Mouse (Mus musculus) MEL-GATA-1-ER (cell line): ENCODE measurements around the gene Nudt14.

ENCODE experiments used
- DNase-seq: peaks from one replicate; pipeline ENCODE4 v3.0.0-alpha.2; 2012; ENCODE audit warnings: low read depth; ENCODE audit errors: extremely low read depth

The Nudt14 gene

DNA sequence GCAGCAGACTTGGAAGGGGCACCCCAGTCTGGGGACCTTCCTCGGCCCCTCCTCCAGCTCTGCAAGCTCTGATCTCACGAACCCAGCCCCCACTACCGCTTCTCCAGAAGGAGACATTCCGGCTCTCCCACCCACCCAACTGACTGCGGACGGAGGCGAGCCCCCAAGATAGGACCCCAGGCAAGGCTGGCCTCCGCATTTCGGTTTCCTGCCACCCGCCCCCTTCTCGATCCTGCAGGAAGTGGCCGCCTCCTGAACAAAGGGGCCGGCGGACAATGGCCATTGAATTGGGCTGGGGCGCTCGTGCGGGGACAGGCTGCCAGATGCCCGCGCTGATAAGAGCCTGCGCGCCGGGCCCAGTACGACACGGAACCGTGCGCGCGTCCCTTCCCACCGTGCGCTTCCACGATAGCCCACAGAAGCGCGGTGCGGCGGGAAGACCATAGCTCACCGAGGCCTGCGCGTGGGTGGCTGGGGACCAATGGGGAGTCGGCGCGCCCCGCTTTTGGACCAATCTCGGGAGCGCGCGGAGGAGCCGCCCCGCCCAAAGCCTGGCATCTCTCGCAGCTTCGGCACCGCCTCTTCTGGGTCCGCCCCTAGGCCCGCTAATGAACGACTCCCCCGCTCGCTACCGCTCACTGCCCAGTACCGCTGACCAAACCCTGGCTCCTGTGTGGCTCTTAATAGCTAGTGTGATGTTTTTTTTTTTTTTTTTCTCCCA, 8.3 kb upstream of the Nudt14 start:
- DNase-seq, result peak; percentile 89

DNA sequence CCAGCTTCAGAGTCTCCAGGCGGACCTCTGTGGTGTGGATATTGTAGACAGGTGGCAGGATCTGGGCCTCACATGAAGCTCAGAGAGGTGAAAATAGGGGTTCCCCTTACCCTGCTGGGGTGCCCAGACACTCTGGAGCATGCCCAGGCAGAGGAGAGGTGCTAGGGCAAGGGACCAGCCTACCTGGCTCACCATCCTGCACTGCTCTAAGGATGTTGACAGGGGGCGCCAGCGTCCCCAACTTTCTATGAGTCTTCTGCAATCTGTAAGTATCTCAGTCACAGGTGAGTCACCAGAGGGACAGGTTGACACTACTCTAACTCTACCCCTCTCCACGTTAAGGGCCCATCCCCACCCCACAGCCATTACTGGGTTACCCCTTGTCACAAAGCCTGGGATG, 5.4 kb upstream of the Nudt14 start:
- DNase-seq, result no peak

DNA sequence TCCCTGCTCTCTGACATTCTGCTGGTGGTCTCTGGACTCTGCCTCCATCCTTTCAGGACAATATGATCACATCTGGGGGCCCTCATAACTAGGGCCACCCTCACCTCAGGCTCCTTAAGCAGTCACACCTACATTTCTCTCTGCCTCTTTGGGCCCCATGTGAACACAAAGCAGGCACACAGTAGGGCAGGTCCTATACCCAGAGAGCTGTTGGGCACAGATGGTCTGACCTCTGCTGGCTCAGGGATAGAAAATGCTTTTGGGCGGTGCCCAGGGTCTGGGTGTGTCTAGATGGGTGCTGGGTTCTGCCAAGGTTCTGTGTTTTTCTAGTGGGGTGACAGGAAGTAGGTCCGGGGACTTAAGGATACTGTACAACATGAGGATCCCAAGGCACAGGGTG, 1.7 kb upstream of the Nudt14 start:
- DNase-seq, result no peak

DNA sequence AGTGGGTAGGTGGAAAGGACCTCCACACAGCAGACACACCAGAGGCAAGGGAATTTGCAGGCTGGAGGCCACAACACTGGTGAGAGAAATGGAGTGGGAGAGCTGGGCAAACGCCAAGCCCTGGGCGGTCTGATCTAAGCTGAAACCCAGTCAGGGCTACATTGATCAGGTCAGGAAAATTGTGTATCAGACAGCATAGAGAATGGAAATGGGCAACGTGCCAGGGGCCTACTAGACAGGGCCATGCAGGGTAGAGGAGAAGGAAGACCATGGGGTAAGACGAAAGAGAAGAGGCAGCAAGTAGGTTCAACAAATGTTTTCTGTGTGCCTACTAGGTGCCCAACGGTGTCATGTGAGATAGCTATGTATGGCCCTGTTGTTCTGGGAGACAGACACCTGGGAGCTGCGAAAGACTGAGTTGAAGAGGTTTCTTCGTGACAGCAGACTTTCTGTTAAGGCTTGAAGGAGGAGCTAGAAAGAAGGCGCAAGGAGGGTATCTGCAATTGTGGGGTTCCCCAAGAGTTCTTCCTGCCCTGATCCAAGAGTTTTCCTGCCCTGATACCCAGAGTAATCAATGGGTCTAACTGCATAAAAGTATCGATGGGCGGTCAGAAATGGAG, 658 bp downstream of the Nudt14 start:
- peak; percentile 56 for DNase-seq

DNA sequence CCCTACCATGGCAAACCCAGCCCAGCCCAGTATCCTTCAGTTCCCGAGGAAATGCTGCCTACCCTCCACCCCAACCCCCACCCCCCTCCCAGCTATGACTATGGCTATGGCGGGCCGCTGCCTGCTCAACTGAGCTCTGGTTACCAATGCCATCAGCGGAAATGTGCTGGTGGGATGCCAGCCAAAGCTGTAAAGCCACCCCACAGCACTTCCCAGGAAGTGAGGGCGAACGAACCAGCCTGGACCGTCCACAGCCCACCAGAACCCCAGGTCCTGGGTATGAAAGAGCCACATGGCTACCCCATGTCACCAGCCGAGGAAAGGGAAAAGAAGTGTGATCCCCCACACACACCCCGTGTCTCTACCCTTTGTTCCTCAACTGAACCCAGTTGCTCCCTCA, 1.2 kb downstream of the Nudt14 start:
- no peak for DNase-seq

DNA sequence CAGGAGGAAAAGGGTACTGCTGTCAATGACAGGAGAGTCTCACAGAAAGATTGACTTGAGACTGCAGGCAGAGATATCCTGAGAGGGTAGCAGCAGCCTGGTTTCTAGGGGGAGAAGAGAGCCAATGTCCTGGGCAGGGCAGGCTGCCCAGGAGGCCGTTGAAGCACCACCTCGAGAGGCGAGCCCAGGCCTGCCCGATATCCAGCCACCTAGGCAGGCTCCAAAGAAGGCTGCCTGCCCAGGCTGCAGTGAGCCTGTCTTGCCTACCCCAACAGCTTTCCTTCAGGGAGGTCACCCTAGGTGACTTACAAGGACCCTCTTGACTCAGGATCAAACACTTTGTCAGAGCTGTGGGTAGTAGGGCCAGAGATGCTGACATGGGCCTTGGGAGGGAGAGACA, 1.7 kb downstream of the Nudt14 start:
- DNase-seq, result no peak

DNA sequence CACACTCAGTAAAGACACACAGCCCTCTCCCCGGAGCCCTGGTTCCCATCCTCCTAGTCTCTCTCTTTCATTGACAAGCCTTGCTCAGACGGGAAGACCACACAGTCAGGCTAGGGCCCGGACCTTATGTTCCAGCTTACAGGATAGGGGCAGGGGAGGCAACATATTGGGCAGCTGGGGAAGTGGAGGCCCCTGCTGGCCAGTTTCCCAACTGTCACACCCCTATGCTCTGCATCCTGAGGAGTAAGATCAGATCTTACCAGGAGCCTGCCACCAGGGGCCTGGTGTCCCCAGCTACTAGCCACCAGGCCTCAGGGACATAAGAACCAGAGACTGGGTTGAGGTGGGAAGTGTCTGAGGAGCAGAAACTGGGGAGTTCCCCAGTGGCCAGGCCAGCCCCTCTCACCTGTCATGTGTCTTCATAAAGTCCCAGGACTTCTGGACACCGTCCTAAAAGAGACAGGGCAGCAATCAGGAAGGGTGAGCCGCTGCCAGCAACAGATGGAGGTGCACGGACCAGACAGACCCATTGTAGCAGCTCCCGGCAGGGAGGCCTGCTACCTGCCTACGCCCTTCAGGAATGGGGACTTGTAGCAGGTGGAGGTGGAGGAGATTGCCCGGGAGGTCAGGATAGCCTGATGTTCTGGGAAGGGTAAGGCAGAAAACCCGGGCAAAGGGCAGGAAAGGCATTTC, 2.9 kb downstream of the Nudt14 start:
- DNase-seq, result no peak

DNA sequence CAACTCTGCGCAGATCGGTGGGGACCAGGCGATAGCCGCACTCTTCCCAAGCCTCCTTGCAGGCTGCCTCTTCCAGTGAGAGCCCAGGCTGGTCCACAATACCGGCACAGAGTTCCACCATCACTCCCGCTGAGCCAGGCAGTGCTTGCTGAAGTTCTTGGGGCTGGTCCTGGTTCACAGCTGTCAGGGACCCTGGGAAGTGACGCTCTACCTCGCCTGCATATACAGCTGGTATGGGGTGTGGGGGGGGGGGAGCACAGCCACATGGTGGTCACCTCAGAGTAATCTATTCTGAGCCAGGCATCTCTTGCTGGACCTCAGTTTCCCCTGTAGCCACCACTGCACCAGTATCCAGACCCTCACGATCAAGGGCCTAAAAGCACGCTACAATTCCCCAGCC, 3.6 kb downstream of the Nudt14 start:
- DNase-seq, result no peak

DNA sequence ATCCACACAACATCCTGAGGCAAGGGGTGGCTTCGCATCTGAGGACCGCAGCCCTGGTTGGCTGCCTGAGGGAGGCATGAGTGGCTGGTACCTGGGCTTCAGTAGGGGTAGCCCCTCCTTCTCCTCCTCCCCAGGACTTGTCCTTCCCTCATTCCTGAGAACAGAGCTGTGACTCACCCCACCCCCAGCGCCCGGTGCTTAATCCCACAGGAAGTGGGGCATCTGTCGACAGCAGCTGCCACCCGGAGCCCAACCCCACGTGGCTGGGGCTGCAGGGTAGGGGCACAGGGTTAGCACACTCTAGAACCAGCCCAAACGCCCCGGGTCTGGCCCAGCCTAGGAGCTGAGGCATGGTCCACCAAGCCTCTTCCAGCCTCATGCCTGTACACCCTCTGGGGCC, 4.0 kb downstream of the Nudt14 start:
- DNase-seq, result no peak

DNA sequence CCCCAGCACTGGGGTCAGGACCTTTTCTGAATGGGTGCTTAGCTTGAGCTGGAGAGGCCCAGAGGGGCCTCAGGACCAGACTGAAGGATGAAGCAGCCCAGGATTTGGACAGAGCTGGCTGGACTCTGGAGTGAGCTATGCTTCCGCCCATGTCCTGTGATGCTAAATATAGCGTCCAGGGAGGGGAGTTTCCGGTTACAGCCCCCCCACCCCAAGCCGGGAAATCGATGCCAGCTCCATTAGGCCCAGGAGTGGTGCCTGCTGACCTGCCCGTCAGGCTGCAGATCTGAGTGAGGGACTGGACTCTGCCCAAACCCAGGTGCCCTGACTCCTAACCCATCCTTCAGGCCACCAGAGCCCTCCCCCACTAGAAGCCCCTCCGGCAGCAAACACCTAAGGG, 9.3 kb downstream of the Nudt14 start:
- no peak for DNase-seq

DNA sequence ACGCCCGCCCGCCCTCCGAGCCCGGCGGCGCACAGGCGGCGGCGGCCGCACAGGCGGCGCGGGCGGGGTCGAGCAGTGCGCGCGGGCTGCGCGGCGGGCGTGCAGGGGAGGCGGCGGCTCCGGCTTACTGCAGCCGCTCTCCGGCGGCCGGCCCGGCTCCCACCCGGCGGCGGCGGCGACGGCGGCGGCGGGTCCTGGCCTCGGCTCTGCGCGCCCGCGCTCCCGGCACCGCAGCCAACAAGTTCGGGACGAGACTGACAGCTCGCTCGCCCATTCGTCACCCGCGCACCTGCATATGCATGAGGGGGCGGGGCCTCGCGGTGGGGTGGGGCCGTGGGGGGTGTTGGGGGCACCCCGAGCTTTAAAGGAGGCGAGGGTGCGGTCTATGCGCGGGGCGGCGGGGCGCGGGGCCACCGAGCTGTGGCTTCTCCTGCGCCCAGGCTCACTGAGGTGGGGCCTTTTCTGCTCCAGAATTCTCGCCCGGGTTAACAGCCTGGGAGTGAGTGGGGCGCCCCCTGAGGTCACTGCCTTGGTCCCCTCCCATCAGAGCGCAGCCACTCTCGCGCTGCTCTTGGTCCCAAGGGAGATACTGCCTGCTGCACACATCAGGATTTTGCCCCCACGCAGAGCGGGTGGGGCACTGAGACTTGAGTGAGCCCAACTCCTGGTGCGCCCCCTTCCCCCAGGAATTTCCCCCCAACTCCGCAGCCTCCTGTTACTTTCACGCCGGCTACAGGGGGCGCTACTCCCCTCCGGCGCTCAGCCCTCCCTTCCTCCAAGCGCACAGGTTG, 12.2 kb downstream of the Nudt14 start, which contains the start of gene Jag2:
Gene Jag2, minus strand, starts transcription at position 215 of the 791 bp plus-strand sequence.
- no peak for DNase-seq

DNA sequence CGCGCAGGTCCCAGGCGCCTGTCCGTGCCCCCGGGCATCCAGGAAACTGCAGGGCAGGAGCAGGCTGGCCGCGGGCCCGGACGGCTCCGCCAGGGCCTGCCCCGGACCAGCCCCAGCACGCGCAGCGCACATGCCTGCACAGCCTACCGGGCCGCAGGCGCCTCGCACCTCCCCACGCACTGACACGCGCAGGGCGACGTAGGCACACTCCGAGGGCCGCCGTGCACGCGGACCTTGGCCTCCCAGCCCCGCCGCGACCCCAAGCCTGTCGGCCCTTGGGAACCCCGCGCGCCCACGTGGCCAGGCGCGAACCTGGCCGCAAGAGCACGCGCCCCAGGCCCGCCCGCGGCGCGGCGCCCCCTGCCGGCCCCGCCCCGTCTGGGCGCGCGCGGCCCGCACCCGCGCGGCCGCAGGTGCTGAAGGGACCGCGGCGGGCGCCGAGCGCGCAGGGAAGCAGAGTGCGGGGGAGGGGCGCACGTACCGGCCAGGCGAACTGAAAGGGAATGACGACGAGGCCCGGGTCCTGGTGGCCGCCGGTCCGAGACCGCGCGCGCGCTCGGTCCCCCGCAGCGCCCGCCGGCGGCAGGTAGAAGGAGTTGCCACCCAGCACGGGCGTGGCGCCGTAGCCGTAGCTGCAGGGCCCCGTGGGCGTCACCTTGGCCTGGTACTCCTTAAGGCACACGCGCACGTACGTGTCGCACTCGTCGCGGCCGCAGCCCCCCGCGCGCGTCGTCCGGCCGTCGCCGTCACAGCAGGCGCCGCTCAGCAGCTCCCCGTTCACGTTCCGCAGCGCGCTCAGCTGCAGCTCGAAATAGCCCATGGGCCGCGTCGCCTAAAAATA, 13.3 kb downstream of the Nudt14 start:
- DNase-seq, result no peak

DNA sequence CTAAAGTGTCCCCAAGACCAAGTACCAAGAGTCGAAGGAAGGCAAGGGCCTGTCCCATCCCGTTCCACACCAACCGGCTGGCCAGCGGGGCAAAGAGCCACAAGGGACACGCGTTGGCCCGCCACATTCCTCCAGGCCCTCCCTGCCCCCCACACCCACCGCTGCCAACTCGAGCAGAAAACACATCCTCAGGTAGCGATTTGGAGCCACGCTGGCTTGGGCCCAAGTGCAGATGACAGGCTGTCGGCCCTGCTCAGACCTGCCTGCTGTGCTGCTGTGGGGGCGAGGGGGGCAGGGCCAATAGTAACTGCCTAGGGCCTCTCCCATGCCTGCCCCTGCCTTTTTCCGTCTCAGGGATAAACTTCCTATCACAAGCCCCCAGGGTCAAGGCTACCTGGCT, 14.7 kb downstream of the Nudt14 start:
- DNase-seq, result no peak

DNA sequence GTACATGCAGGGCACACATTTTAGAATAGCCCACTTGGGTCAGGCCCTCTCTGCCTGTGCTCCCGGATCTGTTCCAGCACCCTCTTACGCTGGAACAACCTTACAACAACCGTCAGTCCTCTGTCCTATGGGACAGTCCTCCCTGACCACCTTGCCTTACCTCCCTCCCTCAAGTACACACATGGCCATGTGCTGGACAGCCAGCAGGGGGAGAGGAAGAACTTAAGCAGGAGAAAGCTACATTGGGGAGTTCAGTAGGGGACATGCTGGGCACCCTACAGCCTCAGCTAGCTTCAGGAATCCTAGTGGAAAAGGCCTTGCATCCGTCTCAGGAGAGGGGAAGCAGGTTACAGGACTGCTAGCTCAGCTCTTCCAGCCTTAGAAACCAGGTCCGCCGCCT, 16.0 kb downstream of the Nudt14 start:
- DNase-seq, result no peak

DNA sequence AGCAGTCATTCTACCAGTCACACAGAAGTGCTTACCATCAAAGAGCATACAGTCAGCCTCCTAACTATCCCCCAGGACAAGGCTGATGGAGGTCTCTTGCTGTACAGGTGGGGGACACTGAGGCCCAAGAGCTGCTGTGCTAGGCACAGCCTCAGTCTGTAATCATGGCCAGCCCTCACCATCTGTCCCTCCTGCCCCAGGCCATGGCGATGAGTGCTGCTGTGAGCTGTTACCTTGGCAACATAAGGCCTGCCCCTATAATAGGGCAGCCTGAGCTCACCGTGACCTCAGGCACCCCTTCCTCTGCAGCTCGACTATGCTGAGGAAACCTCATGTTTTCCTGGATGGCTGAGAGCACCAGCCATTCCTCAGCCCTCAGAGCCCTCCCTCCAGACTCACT, 19.4 kb downstream of the Nudt14 start:
- DNase-seq, result no peak

DNA sequence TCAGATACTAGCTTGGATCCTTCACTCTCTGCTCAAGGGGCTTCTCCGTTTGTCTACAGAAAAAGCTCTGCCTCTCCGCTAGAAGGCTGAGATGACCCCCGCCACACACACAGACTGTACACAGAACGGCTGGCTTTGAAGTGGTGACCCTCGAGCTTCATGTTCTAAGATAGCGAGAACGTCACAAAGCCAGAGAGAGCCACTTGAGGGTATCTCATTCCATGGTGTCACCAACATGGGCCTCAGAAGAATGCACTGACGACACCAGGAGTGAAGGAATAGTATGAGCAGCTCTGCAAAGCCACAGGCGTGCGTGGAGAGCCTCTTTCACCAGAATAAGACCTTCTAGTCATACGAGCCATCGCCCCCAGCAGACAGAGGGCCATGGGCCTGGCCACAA, 20.4 kb downstream of the Nudt14 start:
- DNase-seq, result no peak

DNA sequence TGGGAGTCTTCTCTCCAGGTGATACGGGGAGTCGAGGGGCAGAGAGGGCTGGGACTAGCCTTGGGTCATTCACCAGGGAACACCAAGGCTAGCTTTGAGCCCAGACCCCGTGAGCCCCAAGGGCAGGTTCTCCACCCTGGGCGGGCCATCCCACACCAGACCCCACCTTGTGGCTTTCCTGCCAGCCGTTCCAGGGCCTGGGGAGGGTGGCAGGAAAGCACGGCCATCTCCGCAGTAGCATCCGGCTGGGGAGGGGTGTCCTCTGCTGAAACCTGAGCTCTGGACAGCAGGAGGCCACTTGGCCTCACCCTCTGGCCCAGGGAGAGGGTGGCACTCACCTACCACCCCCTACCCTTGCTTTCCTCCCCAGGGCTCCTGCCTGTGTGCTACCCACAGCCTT, 24.0 kb downstream of the Nudt14 start:
- DNase-seq, result no peak

DNA sequence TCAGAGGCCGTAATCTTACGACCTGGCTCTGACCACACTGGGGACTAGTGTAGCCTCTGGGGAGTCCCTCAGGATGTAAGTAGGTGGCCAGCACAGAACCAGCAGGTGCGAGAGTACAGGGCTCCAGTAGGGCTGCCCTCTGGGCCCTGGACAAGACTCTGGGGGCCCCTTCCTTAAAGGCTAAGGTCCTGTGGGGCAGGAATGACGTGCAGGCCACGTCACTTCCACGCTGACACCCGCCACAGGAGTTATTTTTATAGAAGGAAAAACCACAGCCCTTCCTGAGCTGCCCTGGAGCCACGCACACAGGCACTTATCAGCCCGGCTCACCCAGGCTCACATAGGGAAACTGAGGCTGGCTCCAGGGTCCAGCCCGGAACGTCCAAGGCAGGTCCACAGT, 24.4 kb downstream of the Nudt14 start:
- no peak for DNase-seq

DNA sequence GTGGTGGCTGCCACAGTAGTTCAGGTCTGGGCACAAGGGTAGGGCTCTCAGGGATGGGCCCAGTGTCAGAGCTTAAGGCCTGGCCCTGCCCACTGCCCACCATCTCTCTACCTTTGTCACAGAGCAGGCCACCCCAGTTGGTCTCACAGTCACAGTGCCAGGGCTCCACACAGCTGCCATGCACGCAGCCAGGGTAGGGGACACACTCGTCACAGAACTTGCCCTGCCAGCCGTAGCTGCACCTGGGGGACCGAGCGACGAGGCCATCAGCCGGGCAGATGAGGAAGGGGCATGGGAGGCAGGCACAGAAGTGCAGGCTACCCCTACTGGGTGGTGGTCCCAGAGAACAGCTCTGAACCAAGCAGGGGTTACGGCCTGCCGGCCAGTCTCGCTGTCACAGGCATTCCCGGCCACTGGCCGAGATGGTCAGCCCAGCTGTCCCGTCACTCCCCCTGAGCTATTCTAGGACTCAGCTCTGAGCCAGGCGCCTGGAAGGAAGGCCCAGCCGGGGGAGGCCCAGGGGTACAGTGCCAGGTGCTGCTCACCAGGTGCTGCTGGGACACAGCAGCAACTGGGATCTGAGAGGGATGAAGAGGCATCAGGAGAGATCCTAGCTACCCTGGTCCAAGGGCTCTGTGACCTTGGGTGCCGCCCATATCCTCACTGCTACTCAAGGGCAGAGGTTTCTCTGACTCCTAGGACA, 25.1 kb downstream of the Nudt14 start:
- DNase-seq, result no peak

DNA sequence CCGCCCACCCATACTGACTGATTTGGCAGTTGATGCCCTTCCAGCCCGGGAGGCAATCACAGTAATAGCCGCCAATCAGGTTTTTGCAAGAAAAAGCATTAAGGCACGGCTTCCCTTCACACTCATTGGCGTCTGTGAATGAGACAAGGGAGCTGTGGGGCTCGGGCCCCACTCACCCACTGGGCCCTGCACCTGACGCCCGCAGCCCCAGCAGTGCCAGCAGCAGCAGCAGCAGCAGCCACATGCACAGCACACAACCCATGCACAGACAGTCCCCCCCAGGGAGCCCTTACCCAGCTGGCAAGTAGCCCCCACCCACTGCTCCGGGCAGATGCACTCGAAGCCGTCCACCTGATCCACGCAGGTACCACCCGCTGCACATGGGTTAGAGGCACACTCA, 26.3 kb downstream of the Nudt14 start:
- DNase-seq, result no peak
